Mouse (Mus musculus) erythroblast, embryonic 14.5 days (primary cell): ENCODE measurements around the gene Thumpd3.

Experiments
- GATA1 ChIP-seq: IDR thresholded peaks from 2 replicates; pipeline ENCODE4 v1.6.1; 2012; ENCODE audit warnings: low read length, inconsistent platforms, mixed read lengths
- TAL1 ChIP-seq: IDR thresholded peaks from 3 replicates; pipeline ENCODE4 v1.6.1; 2012; ENCODE audit warnings: low read length, inconsistent platforms, mixed read lengths

GRCm38 (mm10) chr6:112999199-112999598 is 46.8 kb upstream of the Thumpd3 start:
- TF ChIP-seq GATA1 (no peak), TAL1 (no peak)
